Mouse (Mus musculus): ENCODE measurements around the gene Dennd1a. TPM values are rescaled to one million over a fixed set of nuclear protein-coding genes. Genes with fewer than 3 reads are reported as not detected.

The Dennd1a gene
- total RNA-seq, 2 experiments from 2014 or later: 27.7 to 27.9 TPM

DNA sequence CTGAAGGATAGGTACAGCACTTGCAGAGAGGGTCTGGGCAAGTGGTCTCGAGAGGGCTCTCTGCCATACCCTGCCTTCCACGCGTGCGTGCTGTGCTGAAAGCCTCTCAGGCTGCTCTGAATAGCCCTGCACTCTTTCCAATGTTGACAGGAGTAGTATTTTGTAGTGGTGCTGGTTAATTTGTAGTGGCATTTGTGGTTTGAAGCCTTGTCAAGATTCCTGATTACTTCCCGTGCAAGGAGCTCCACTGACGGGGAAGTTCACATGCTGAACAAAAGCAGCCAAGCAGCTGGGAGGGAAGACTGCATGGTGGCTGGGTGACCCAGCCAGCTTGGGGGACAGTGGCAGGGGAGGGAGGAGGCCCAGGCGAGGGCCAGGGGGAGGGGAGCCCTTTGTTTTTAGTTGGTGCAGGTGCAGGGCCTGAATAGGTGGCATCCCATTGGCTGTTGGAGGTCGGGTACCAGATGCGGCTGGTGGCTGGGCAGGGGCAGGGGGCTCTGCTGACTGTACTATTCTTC lies 457.4 kb downstream of the Dennd1a start:
- DNase-seq (ENCODE audit: low spot score): no peak

DNA sequence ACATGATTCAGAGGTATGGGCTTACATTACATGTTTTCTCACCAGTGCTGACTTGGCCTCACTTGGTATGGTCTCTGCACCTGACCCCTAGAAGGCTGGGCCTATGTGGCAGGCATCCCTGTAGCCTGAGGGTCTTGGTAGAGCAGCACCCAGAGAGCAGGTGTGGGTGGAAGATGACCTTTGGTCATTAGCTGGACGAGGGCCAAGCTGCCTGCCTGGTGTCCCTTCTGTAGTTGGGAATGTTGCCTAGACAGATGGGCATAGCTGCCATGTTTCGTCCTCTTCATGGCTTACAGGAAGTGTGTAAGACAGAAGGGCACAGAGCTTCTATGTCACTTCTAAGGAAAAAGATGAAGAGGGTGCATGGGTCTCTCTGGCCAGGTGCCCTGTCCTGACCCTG lies 463.4 kb downstream of the Dennd1a start:
- DNase-seq (ENCODE audit: low spot score): no peak

DNA sequence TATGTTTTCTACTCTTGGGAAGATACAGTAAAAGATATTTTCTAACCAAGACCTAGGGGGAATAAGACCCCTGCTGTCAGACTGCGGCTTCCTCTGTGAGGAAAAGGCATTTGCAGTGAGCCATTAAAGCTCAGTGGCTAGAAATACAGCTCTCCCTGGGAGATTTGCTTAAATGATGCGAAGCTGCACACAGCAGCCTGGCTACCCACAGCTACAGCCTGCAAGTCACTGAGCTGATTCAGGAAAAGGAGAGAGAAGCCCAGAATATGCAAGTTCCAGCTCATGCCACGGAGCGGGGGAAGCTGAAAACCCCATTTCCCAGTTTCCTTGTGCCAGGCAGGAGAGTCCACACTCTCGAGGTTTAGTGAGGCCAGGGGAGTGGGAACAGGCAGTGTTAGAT lies 465.1 kb downstream of the Dennd1a start:
- DNase-seq (ENCODE audit: low spot score): no peak

DNA sequence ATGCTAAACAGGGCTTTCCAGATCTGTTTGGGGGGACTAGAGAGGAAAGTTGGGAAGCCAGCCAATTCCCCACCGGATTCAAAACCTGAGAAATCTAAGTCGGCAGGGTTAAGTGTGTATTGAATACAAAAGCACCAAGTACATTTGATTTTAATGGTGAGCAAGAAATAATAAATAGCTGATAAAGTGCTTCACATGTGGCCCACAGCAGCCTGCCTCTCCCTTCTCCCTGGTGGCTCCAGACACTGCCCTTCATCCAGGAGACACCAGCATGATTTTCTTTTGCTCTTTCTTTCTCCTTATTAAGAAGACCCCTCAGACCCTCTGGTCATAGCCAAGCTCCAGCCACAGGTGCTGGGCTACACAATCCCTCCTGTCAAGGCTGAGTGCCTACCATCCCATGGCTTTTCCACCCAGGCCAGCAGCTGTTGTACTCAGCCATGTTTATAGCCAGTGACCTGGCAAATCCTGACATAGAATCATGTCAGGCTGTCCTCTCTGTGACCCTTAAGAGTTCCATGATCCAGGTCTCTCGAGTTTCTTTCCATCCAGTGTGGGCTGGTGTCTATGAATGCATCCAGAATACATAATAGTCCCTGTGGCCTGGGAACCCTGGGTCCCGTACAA lies 467.6 kb downstream of the Dennd1a start:
- DNase-seq (ENCODE audit: low spot score): peak; percentile 25

DNA sequence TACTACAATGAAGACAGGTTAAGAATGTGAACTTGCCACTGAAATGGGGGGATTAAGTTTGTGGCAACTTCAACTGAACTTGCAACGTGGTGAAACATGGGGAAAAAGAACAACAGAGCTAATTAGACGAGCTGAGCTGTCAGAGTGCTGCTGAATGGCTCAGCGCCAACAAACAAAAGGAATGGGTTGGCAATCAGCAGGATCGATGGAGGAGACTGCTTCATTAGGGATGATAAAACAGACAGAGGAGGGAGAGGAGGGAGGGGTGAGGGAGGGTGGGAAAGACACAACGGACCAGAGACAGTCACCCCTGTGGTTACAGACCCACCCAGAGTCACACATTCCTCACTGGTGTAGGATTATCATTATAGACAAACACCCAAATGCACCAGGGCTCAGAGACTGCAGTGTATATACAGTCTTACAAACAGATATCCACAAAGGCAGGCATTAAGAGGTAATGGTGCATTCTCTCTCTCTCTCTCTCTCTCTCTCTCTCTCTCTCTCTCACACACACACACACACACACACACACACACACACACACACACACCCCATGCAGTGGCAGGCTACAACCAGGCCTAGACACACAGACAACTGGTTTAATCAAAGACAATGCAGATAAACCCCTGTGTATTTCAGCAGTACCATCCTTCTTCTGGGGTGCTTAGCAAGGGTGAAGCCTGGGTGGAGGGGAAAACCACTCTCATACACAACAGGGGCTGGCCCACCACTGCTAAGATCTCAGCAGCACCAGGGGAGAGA lies 468.2 kb downstream of the Dennd1a start:
- no peak for DNase-seq (ENCODE audit: low spot score)

DNA sequence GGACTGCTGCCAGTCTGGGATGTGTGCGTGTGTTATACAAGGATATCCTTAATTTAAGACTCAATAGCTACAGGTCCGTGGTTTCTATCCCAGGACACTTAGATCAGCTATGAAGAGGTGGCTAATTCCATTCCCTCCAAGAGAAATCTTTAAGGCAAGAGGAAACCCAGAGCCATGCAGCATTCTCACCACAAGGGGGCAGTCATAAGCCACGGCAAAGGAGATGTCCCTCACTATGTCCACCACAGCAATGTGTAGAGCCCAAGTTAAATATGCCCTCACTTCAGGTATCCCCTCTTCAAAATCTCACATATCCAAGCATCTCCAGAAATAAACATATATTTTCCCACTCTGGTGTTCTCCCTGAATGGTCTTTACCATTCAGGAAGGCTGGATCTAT lies 471.5 kb downstream of the Dennd1a start:
- DNase-seq (ENCODE audit: low spot score): peak; percentile 78

DNA sequence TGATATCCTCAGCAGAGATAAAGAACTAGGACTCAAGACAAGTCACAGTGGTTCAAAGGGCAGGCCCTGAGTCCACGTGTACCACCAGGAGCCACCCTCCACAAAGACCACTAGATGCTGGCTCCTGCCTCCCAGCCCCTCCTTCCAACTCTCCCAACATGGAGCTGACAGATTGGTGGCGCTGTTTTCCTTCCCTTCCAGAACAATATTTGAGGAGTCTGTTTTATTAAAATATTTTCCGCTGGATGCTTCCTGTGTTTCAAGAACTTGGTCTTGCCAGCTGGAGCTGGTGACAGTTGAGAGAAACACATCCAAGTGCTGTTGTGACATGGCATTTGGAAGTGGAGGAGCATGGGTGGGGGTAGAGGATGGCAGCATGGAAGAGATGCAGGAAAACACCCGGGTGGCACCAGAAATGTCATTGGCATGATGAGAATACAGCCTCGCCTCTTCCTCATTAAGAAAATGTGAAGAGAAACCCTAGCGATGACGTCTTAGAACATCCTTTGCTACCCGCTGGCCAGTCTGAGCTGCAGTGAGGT lies 472.3 kb downstream of the Dennd1a start:
- DNase-seq (ENCODE audit: low spot score): no peak

DNA sequence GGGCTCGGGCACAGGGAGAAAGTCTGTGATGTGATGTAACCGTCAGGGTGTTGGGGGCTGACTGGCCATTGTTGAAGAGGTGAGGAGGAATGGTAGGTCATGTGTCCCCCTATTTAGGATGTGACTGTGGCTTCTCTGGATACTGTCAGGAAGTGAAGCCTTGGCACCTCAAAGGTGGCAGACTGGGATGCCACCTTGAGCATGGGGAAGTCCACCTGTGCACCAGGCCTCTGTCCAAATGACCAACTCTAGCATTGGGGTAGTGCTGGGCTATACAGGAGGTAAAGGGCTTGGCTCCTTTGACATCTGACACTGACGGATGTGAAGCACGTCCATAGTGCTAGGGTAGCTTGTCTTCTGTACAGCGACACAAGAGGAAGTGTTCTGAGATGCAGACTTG lies 474.8 kb downstream of the Dennd1a start:
- no peak for DNase-seq (ENCODE audit: low spot score)

DNA sequence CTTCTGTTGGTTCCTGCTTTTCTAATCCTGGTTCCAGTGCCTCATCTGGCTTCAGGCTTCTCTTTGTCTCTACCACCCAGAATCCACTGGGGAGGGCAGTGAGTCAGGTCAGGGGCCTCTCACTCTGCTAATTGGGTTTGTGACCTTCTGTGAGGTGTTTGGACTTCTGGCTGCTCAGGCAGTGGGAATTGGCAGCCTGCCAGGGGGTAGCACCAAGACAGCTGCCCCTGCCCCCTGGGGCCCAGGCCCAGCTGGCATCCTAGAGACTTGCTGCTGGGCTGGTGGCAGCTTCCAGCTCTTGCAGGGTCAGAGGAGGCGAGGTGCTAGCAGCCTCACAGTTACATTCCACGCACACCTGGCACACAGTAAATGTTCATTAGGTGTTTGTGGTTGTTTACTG lies 475.5 kb downstream of the Dennd1a start:
- DNase-seq (ENCODE audit: low spot score): no peak

DNA sequence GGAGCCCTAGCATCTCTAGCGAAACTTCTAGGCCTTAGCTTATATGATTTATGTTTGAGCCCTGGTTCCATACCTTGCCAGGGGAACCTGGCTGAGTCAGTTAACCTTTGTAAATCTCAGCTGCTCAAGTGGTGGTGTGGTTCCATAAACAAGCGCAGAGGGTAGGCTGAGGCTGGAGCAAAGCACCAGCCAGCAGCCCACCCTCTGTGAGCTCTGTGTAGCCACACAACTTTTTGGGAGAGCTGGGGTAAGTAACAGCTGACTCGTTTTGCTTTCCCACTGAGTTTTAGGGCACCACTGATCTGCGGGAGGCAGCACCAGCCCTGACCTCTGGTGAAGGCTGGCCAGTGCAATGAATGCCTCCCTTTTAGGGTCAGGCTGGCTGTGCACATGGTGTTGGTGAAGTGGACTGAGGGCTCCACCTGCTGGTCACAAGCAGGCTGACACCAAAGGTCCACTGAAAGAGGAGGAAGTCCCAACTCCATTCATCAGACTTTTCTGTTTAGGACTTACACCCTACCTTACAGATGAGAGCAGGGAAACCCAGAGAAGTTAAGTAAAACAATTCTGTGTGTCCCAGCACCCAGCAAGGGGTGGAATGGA lies 484.5 kb downstream of the Dennd1a start:
- DNase-seq (ENCODE audit: low spot score): peak; percentile 66

DNA sequence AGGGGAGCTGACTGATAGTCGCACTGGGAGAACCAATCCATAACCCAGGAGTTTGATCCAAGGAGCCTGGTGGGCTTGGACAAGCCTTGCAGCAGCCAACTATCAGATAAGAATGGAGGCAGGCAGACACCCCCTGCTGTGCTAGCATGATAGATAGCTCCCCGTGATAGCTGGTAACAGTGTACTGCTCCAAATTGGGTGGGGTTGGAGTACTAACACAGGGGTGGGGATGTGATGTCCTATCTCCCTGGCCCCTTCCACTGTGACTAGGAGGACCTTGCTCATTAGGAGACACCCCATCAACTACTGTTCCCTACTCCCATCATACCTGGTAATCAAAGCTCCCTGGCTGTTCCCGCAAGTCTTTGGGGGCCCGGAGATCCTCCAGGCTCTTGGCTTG lies 485.5 kb downstream of the Dennd1a start:
- DNase-seq (ENCODE audit: low spot score): no peak

DNA sequence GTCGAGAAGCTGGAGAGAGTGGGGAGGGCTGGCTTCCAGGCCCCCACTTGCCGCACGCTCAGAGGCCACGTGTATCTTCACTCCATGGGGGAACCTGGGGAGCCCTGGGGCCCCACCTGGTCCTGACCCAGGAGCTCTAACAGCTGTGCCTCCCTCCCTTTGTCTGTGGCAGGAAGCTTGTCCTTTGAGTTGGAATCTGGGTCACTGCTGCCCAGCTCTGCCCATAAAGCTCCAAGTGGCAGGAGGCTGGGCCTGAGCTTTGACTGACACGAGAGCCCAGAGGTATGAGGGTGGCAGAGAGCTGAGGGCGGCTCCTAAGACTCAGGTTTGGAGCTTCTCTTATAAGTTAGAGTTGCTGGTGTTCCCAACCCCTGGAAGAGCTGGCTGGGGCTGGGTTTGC lies 488.1 kb downstream of the Dennd1a start:
- DNase-seq (ENCODE audit: low spot score): no peak

DNA sequence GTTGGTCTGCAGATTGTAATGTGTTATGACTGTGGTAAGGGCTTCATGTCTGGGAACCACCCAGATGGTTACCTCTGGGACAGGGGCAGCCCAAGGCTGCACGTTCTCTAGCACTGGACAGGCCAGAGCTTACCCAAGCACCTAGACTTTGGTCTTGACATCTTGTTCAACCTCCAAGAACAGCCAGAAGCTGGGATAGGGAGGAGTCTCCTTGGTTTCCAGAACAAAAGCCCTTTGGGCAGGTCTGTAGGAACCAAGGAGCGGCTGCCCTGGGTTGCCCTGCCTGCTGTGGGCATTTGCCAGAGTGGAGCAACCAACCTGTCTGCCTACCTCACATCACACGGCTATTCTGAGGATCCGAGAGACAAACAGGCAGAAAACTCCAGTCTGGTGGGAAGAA lies 490.1 kb downstream of the Dennd1a start:
- DNase-seq (ENCODE audit: low spot score): no peak

DNA sequence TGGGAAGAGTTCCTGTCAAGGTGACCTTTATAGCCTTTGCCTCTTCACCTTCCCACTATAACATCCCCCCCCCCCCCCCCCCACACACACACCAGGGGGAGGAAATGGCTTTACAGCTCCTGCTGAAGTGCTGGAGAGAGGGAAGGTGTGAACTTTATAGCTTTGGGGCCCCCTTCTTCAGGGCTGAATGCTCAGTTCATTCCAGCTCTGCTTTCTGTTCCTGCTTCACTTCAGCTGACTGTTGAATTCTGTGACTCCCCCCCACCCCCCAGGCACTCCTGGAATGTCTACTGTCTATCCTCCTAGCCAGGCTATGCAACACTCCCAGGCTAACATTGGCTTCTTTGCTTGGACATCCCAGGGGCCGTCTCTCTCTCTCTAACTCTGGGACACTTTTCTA lies 491.2 kb downstream of the Dennd1a start:
- DNase-seq (ENCODE audit: low spot score): no peak

DNA sequence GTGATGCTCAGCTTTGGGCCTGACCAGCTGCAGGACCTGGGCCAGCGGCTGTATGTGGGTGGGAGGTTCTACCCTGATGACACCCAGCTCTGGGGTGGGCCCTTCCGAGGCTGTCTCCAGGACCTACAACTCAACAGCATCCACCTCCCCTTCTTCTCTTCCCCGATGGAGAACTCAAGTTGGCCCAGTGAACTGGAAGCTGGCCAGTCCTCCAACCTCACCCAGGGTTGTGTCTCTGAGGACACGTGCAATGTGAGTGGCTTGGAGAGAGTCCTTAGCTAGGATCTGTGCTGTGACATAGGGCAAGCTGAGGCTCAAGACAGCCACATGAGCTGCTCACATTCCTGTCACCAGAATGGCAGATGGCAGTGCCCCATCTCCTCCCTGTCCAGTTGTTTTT lies 495.9 kb downstream of the Dennd1a start:
- DNase-seq (ENCODE audit: low spot score): no peak

DNA sequence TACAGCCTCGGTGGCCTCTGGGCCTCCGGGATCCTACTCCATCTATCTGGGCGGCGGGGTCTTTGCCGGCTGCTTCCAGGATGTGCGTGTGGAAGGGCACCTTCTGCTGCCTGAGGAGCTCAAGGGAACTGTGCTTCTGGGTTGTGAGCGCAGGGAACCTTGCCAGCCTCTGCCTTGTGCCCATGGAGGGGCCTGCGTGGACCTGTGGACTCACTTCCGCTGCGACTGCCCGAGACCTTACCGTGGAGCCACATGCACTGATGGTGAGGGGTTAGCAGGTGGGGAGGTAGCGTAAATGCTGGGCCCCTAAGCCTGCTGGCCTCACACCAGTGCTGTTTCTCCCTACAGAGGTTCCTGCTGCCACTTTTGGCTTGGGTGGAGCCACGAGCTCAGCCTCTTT lies 496.5 kb downstream of the Dennd1a start:
- DNase-seq (ENCODE audit: low spot score): no peak

DNA sequence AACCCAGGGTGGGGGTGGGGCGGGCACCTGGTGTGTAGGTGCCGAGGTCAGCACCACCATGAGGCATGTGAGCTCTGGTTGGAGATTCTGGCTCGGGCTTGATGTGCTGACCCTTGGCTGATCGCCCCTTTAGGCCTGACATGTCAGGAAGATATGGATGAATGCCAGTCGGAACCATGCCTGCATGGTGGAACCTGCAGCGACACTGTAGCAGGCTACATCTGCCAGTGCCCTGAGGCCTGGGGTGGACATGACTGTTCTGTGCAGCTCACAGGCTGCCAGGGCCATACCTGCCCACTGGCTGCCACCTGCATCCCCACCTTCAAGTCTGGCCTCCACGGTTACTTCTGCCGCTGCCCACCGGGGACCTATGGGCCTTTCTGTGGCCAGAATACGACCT lies 497.2 kb downstream of the Dennd1a start:
- no peak for DNase-seq (ENCODE audit: low spot score)

DNA sequence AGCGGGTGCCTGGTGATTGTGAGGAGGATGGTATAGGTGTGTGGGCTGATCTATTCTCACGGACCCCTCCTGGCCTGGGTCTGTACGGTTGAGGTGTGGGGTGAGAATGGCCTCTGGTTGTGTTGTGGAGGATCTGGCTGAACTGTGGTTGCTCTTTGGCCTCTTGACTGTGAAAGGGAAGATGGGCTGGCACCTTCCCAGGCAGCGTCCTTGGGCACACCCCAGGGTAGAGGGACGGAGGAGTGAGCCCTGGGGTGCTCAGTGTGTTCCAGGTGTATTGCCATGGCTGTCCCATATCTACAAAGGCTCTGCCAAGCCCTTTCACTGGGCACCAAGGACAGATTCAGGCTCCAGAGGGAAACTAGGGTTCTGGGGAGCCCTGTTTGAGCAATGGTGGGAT lies 498.2 kb downstream of the Dennd1a start:
- peak; percentile 34 for DNase-seq (ENCODE audit: low spot score)

DNA sequence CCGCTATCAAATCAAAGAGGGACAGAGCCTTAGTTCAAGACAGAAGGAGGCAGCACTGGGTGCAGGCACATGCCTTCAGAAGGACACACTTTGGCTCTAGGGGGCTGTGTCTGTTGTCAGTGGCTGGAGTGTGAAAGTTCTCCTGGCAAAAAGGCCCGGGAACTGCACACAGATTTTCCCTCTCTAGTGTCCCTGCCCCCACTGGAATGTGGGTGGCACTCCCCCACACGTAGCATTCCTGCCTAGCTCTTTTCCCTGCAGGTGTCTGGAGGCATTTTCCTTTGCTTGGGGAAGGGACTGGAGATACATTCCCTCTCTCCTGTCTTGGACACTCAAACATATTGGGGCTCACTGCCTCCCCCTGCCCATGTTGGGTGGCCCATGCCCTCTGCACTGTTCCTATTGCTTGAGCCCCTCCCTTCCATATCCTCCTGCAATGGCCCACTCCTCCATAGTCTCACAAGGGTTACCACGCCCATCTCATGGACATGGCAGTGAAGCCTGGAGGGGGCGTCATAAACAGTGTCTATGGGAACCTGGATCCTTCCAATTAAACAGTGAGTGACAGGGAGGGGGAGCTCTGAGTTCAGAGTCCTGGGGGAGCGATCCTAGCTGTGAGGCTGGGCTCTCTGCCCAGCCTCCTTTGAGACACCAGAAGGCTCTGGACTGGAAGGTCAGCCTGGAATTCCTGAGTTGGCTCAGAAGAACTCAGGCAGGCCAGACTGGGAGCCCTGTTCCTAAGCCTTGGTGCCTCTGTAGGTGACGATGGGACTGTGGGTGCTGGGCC lies 498.8 kb downstream of the Dennd1a start:
- no peak for DNase-seq (ENCODE audit: low spot score)

DNA sequence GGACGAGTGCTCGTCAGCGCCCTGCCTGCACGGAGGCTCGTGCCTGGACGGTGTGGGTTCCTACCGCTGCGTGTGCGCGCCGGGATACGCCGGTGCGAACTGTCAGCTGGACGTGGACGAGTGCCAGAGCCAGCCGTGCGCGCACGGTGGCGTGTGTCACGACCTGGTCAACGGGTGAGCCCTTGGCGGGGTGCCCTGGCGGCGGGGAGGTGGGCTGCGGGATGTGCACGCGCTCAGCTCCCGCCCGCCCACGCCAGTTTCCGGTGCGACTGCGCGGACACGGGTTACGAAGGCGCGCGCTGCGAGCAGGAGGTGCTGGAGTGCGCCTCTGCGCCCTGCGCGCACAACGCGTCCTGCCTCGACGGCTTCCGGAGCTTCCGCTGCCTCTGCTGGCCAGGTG lies 500.7 kb downstream of the Dennd1a start:
- no peak for DNase-seq (ENCODE audit: low spot score)

DNA sequence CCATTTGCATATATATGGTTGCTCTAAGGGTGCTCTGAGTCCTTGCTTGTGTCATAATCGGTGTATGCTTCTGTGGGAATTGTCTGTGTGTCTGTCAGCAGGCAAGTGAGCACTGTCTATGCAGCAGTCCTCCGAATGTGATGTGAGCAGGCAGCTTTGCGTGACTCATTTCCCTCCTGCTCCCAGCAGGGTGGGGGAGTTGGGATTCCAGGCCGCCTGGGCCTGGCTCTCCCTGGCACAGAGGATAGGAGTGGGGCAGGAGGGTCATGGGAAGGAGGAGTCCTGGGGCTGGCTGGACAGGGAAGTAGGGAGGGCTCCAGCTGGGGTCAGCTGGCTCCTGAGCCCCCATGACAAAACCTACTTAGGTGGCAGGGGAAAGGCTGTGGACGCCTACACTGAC lies 502.7 kb downstream of the Dennd1a start:
- no peak for DNase-seq (ENCODE audit: low spot score)

DNA sequence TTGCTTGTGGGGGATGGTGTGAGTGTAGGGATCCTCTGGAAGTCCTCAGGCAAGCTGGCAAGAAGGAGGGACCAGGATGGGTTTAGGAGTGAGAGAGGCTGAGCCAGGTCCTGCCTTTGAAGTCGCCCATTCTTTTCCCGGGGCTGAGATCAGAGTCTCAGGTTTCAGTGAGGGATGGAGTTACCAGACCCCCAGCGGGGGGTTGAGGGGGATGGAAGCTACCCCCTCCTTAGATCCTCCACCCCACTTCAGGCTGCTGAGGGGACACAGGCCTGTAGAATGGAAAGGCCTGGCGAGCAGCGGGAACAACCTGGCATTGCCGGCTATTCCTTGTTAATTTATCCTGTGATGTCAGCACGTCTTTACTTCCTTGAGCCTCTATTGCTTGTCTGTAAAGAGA lies 505.2 kb downstream of the Dennd1a start:
- DNase-seq (ENCODE audit: low spot score): no peak
